Mouse (Mus musculus) left cerebral cortex, adult 18-20 months (tissue): Measurements from ENCODE around the gene Mcoln1. TPM values are rescaled to one million over a fixed set of nuclear protein-coding genes. Genes with fewer than 3 reads are reported as not detected.

ENCODE experiments used
- DNase-seq, 2 experiments: peaks; one replicate each; pipeline ENCODE4 v3.0.0; 2021 to 2022; ENCODE audit warnings: low spot score in 2 of 2, mixed read lengths in 1 of 2
- total RNA-seq, 2 experiments: library from RNA; stranded (reverse); gene quantifications; 2 replicates each; pipeline ENCODE4 v1.2.3; 2021

Mcoln1 gene
- total RNA-seq, 2 experiments from 2014 or later, result 82.2 to 92.0 TPM

DNA sequence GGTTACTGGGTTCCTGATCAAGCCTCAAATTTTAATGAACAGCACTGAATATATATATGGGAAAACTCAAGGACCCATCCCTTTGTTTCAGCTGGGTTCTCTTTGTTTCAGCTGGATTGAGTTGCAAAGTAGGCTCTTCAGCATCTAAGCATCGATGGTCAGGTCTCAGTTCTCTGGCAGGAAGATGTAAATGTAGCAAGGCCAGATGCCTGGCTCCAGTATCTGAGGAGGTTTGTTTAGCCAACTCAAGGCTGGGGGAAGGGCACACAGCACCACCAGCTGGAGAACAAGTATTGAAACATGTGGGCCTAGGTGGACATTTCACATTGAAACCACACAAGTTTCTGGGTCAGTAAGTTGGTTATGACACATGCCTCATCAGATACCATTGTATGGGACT, 52.0 kb downstream of the Mcoln1 start:
- no peak for DNase-seq

DNA sequence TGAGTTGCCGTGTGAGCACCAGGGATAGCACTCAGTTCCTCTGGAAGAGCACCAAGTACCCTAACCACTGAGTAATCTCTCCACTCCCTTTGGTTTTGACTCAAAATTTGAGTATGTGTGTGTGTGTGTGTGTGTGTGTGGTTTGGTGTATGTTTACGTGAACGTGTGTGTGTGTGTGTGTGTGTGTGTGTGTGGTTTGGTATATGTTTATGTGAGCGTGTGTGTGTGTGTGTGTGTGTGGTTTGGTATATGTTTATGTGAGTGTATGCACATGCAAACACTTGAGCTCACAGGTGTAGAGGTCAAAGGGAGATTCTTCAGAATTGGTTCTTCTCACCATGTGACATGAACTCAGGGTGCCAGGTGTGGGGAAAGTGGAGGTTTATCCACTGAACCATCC, 55.9 kb downstream of the Mcoln1 start:
- no peak for DNase-seq

Other genes starting within 250 kb of the Mcoln1 start
- 10 to 100 TPM; 41.3 to 41.5 TPM for gene Insr, start 220.8 kb upstream of the Mcoln1 start, total RNA-seq
- not detected for gene A430078G23Rik, start 147.0 kb upstream of the Mcoln1 start, total RNA-seq
- gene Arhgef18, start 107.5 kb upstream of the Mcoln1 start, total RNA-seq, result 10 to 100 TPM; 44.0 to 48.9 TPM
- under 1 TPM; 0.33 to 0.77 TPM for gene Pex11g, start 32.8 kb upstream of the Mcoln1 start, total RNA-seq
- not detected for gene Tex45, start 29.6 kb upstream of the Mcoln1 start, total RNA-seq
- gene Zfp358, start 7.3 kb upstream of the Mcoln1 start, total RNA-seq, result 10 to 100 TPM; 34.3 to 34.6 TPM
- 10 to 100 TPM; 66.3 to 76.8 TPM for gene Pnpla6, start 14.9 kb downstream of the Mcoln1 start, total RNA-seq
- under 1 TPM in 1 of 2 experiments, not detected in 1; 0.40 TPM for gene C330021F23Rik, start 67.5 kb downstream of the Mcoln1 start, total RNA-seq
- 10 to 100 TPM; 33.4 to 37.9 TPM for gene Camsap3, start 86.8 kb downstream of the Mcoln1 start, total RNA-seq
- 10 to 100 TPM; 37.9 to 41.5 TPM for gene Xab2, start 120.9 kb downstream of the Mcoln1 start, total RNA-seq
- gene Pet100, start 121.1 kb downstream of the Mcoln1 start, total RNA-seq, result 10 to 100 TPM; 80.8 to 85.8 TPM
- gene Pcp2, start 125.1 kb downstream of the Mcoln1 start, total RNA-seq, result not detected
- gene Stxbp2, start 130.5 kb downstream of the Mcoln1 start, total RNA-seq, result 10 to 100 TPM; 50.9 to 56.7 TPM
- gene Retn, start 155.3 kb downstream of the Mcoln1 start, total RNA-seq, result under 1 TPM; 0.68 to 0.86 TPM
- under 1 TPM; 0.23 to 0.30 TPM for gene Mcemp1, start 165.3 kb downstream of the Mcoln1 start, total RNA-seq
- 10 to 100 TPM in 1 of 2 experiments, 1 to 10 TPM in 1; 9.2 to 14.6 TPM for gene Fcor, start 171.9 kb downstream of the Mcoln1 start, total RNA-seq
- gene Trappc5, start 175.8 kb downstream of the Mcoln1 start, total RNA-seq, result 10 to 100 TPM; 29.1 to 29.3 TPM
- not detected for gene Fcer2a, start 193.7 kb downstream of the Mcoln1 start, total RNA-seq
- not detected for gene Clec4g, start 220.2 kb downstream of the Mcoln1 start, total RNA-seq
- gene Cd209a, start 248.5 kb downstream of the Mcoln1 start, total RNA-seq, result 1 to 10 TPM; 1.7 to 2.2 TPM